19 mouse cellular contexts compared by ENCODE assay signal in genomic region chr8:86204421-86205229, GRCm38 (mm10).
DNase-seq lines count a peak whose midpoint lies in the region; ATAC-seq and TF ChIP-seq lines count a peak whose summit lies in the region.
"Had no signal": no experiment of that assay in that cellular context is flagged by ENCODE, and none has a peak within 500 bp of the region (broad histone marks: within the 10 kb centered on the region; RNA-seq: fewer than 3 reads in every experiment).

No protein-coding gene starts in this region.

- DNase-seq in hindbrain, embryonic 11.5 days (ENCODE audit: low spot score): no peak
- DNase-seq in CH12.LX (ENCODE audit: extremely low read depth): no peak
- no peak for DNase-seq in MEL (ENCODE audit: low read depth, low spot score)
- peak; percentile 39 for DNase-seq in hindbrain, postnatal 0 days (ENCODE audit: low spot score)
- DNase-seq in liver, postnatal 0 days: no peak
- DNase-seq in spleen, postnatal 4 days (ENCODE audit: low spot score in 2 of 2): no peak
- DNase-seq: adrenal gland, postnatal 36 days; kidney, postnatal 14 days; layer of hippocampus, adult 9-11 months; liver; lung, adult 2 months; right cerebral cortex, postnatal 25 days had no signal

- no peaks in the 10 kb centered on the region for H3K9me3 ChIP-seq in hindbrain, embryonic 13.5 days
- no peaks in the 10 kb centered on the region for H3K9me3 ChIP-seq in hindbrain, embryonic 11.5 days (ENCODE audit: control insufficient read depth, low read length)
- H3K9me3 ChIP-seq in CH12.LX (replicated peaks; ENCODE audit: low read length): no peaks in the 10 kb centered on the region
- H3K9me3 ChIP-seq in MEL (replicated peaks; ENCODE audit: insufficient read depth, low read length): no peaks in the 10 kb centered on the region
- H3K9me3 ChIP-seq in hindbrain, postnatal 0 days (ENCODE audit: low read length): no peaks in the 10 kb centered on the region
- H3K9me3 ChIP-seq in liver, postnatal 0 days (ENCODE audit: low read length): no peaks in the 10 kb centered on the region
- H3K9me3 ChIP-seq: embryonic facial prominence, embryonic 10.5 days had no signal

- WGBS in hindbrain, embryonic 13.5 days: 30% methylated on average over 6 of the region's 6 CpGs
- WGBS in hindbrain, embryonic 11.5 days: 57% methylated on average over 6 of the region's 6 CpGs
- WGBS in hindbrain, postnatal 0 days: 19% methylated on average over 6 of the region's 6 CpGs
- WGBS in liver, postnatal 0 days (ENCODE audit: insufficient replicate concordance): 68% methylated on average over 6 of the region's 6 CpGs

- ATAC-seq in hindbrain, embryonic 13.5 days (ENCODE audit: low FRiP score): peak; percentile 75
- no peak for ATAC-seq in hindbrain, embryonic 11.5 days (ENCODE audit: low FRiP score)
- ATAC-seq in hindbrain, postnatal 0 days: no peak
- ATAC-seq in liver, postnatal 0 days: no peak
- ATAC-seq: CD4-positive, CD25-positive, alpha-beta regulatory T cell, adult 4 months; forebrain, embryonic 16.5 days; inflammation-experienced regulatory T-cells, adult 6 months had no signal

- no peaks in the 10 kb centered on the region; the same call in 1 of the 2 replicates for H3K27me3 ChIP-seq in hindbrain, embryonic 13.5 days
- H3K27me3 ChIP-seq in hindbrain, embryonic 11.5 days (ENCODE audit: control insufficient read depth, insufficient read depth, low read length): no peaks in the 10 kb centered on the region
- H3K27me3 ChIP-seq in CH12.LX (replicated peaks) (no peaks in the 10 kb centered on the region), MEL (ENCODE audit: control insufficient read depth in 1 of 2, insufficient read depth in 2 of 2, low read length in 2 of 2) (no peaks in the 10 kb centered on the region; a peak in 1 of 4 replicates)
- H3K27me3 ChIP-seq in hindbrain, postnatal 0 days (ENCODE audit: insufficient read depth, low read length): no peaks in the 10 kb centered on the region
- no peaks in the 10 kb centered on the region for H3K27me3 ChIP-seq in liver, postnatal 0 days (ENCODE audit: insufficient read depth, low read length)

- H3K36me3 ChIP-seq in hindbrain, embryonic 13.5 days: no peaks in the 10 kb centered on the region
- H3K36me3 ChIP-seq in hindbrain, embryonic 11.5 days (ENCODE audit: control insufficient read depth, insufficient read depth, low read length): no peaks in the 10 kb centered on the region
- no peaks in the 10 kb centered on the region for H3K36me3 ChIP-seq in CH12.LX (replicated peaks in 1 of 2; ENCODE audit: control insufficient read depth in 1 of 2, insufficient read depth in 1 of 2, low read length in 1 of 2)
- no peaks in the 10 kb centered on the region for H3K36me3 ChIP-seq in MEL (ENCODE audit: control insufficient read depth in 1 of 2, insufficient read depth in 2 of 2, low read length in 2 of 2)
- no peaks in the 10 kb centered on the region for H3K36me3 ChIP-seq in hindbrain, postnatal 0 days (ENCODE audit: insufficient read depth, low read length)
- no peaks in the 10 kb centered on the region for H3K36me3 ChIP-seq in liver, postnatal 0 days (replicated peaks; ENCODE audit: insufficient read depth, low read length)
- H3K36me3 ChIP-seq: embryonic facial prominence, embryonic 10.5 days had no signal

- TF ChIP-seq CTCF in CH12.LX (conservative IDR thresholded peaks at IDR 0.05 in 1 of 2, IDR thresholded peaks at IDR 0.05 in 1 of 2; ENCODE audit: low read depth in 2 of 2, low read length in 2 of 2) (peak in 1 of 2 experiments; percentile 10; a peak in 1 of 4 replicates), MEL (IDR thresholded peaks at IDR 0.05 in 2 of 3, conservative IDR thresholded peaks at IDR 0.05 in 1 of 3; ENCODE audit: control insufficient read depth in 1 of 3, insufficient read depth in 1 of 3, low read depth in 2 of 3, low read length in 3 of 3, poor library complexity in 1 of 3, severe bottlenecking in 1 of 3) (no peak)
- TF ChIP-seq CTCF in hindbrain, postnatal 0 days (IDR thresholded peaks at IDR 0.05; ENCODE audit: low read depth): peak; percentile 49
- TF ChIP-seq CTCF in liver, postnatal 0 days (IDR thresholded peaks at IDR 0.05; ENCODE audit: low read depth): no peak

- H3K9ac ChIP-seq in hindbrain, embryonic 13.5 days: no peak overlapping the region
- H3K9ac ChIP-seq in hindbrain, embryonic 11.5 days (ENCODE audit: low read depth, low read length): no peak overlapping the region
- H3K9ac ChIP-seq in CH12.LX (ENCODE audit: insufficient read depth, low read depth) (no peak overlapping the region), MEL (ENCODE audit: control insufficient read depth, low read depth, low read length, poor library complexity, severe bottlenecking) (no peak overlapping the region)
- no peak overlapping the region for H3K9ac ChIP-seq in hindbrain, postnatal 0 days (replicated peaks; ENCODE audit: low read length)
- H3K9ac ChIP-seq in liver, postnatal 0 days (replicated peaks): no peak overlapping the region

- dilution Hi-C loops in CH12.LX (cut with MboI; ENCODE audit: extremely low pct_ligation_motif_present, extremely low pct_unique_long_range_greater_than_20kb, low sequenced_read_pairs): no loop called here

- no peaks in the 10 kb centered on the region for H3K79me2 ChIP-seq in CH12.LX (replicated peaks; ENCODE audit: control insufficient read depth, extremely low read depth, insufficient read depth, poor library complexity, severe bottlenecking)
- no peaks in the 10 kb centered on the region for H3K79me2 ChIP-seq in MEL (ENCODE audit: control insufficient read depth, insufficient read depth, low read length, poor library complexity)

- TF ChIP-seq RAD21 in CH12.LX (IDR thresholded peaks at IDR 0.05; ENCODE audit: low read depth, low read length): peak; percentile 10
- TF ChIP-seq RAD21 in MEL (IDR thresholded peaks at IDR 0.05; ENCODE audit: low read depth, low read length): peak; percentile 1; the same call in 1 of the 2 replicates

- in situ Hi-C loops in CH12.LX (cut with MboI; ENCODE audit: low pct_ligation_motif_present, low pct_unique_long_range_greater_than_20kb, low sequenced_read_pairs): no loop called here

- peak overlapping the region; percentile 80 for H3K27ac ChIP-seq in hindbrain, embryonic 13.5 days
- no peak overlapping the region for H3K27ac ChIP-seq in hindbrain, embryonic 11.5 days (ENCODE audit: low read depth, low read length)
- H3K27ac ChIP-seq in CH12.LX (ENCODE audit: insufficient read depth, low read depth) (no peak overlapping the region), MEL (ENCODE audit: control insufficient read depth, low read depth, low read length) (no peak overlapping the region)
- H3K27ac ChIP-seq in hindbrain, postnatal 0 days: no peak overlapping the region
- no peak overlapping the region for H3K27ac ChIP-seq in liver, postnatal 0 days (ENCODE audit: low read depth)
- H3K27ac ChIP-seq: embryonic facial prominence, embryonic 10.5 days; macrophage had no signal

- TF ChIP-seq POLR2A in CH12.LX (IDR thresholded peaks at IDR 0.05; ENCODE audit: low read depth, low read length) (no peak), MEL (IDR thresholded peaks at IDR 0.05; ENCODE audit: control insufficient read depth in 1 of 2, insufficient read depth in 1 of 2, low read depth in 1 of 2, low read length in 2 of 2, poor library complexity in 1 of 2) (no peak)

- TF ChIP-seq EP300 in CH12.LX (IDR thresholded peaks at IDR 0.05; ENCODE audit: low read length): no peak
- no peak for TF ChIP-seq EP300 in MEL (IDR thresholded peaks at IDR 0.05; ENCODE audit: low read depth in 1 of 2, low read length in 2 of 2)
- TF ChIP-seq EP300 in liver, postnatal 0 days (IDR thresholded peaks at IDR 0.05; ENCODE audit: low read depth): no peak

- peaks cover 20% of the 10 kb centered on the region for H3K4me1 ChIP-seq in hindbrain, embryonic 13.5 days (replicated peaks)
- H3K4me1 ChIP-seq in hindbrain, embryonic 11.5 days (replicated peaks; ENCODE audit: control insufficient read depth, insufficient read depth, low read length): peaks cover 2% of the 10 kb centered on the region; the same call in 1 of the 2 replicates
- H3K4me1 ChIP-seq in CH12.LX (ENCODE audit: control insufficient read depth in 1 of 2, insufficient read depth in 2 of 2) (peaks cover 0 to 2% of the 10 kb centered on the region in 2 experiments; a peak in 2 of 4 replicates), MEL (ENCODE audit: control insufficient read depth in 1 of 2, insufficient read depth in 2 of 2, low read length in 2 of 2) (no peaks in the 10 kb centered on the region)
- H3K4me1 ChIP-seq in hindbrain, postnatal 0 days (ENCODE audit: insufficient read depth, low read length): 0 out of 2 replicates have a peak, but pooled peaks cover 4% of the 10 kb centered on the region
- no peaks in the 10 kb centered on the region for H3K4me1 ChIP-seq in liver, postnatal 0 days (ENCODE audit: insufficient read depth)

- H3K4me2 ChIP-seq in hindbrain, embryonic 13.5 days: no peak overlapping the region
- no peak overlapping the region for H3K4me2 ChIP-seq in hindbrain, embryonic 11.5 days (replicated peaks; ENCODE audit: low read depth, low read length)
- no peak overlapping the region for H3K4me2 ChIP-seq in CH12.LX (ENCODE audit: insufficient read depth, low read depth, poor library complexity, severe bottlenecking)
- H3K4me2 ChIP-seq in hindbrain, postnatal 0 days (ENCODE audit: low read depth, low read length): no peak overlapping the region
- H3K4me2 ChIP-seq in liver, postnatal 0 days (ENCODE audit: low read depth, low read length): no peak overlapping the region

- no peak overlapping the region for H3K4me3 ChIP-seq in hindbrain, embryonic 13.5 days
- no peak overlapping the region for H3K4me3 ChIP-seq in hindbrain, embryonic 11.5 days (ENCODE audit: low read depth, low read length)
- no peak overlapping the region for H3K4me3 ChIP-seq in CH12.LX (replicated peaks in 1 of 3; ENCODE audit: low read depth in 2 of 3, low read length in 2 of 3, poor library complexity in 1 of 3)
- H3K4me3 ChIP-seq in MEL (ENCODE audit: control insufficient read depth in 1 of 2, insufficient read depth in 1 of 2, low read depth in 2 of 2, low read length in 2 of 2): no peak overlapping the region
- no peak overlapping the region for H3K4me3 ChIP-seq in hindbrain, postnatal 0 days (ENCODE audit: low read length)
- no peak overlapping the region for H3K4me3 ChIP-seq in liver, postnatal 0 days (ENCODE audit: low read depth, low read length)
- H3K4me3 ChIP-seq: embryonic facial prominence, embryonic 10.5 days; erythroblast, embryonic 14.5 days had no signal

TF ChIP-seq in CH12.LX, 34 proteins besides CTCF, POLR2A, EP300 and RAD21 (continues in another document):
- no peak for TF ChIP-seq SMC3 (IDR thresholded peaks at IDR 0.05; ENCODE audit: low read depth, low read length)
- no peak for TF ChIP-seq BHLHE40 (IDR thresholded peaks at IDR 0.05; ENCODE audit: low read depth, low read length)
- no peak for TF ChIP-seq POLR2AphosphoS2 (IDR thresholded peaks at IDR 0.05; ENCODE audit: low read depth, low read length)
- no peak for TF ChIP-seq JUN (IDR thresholded peaks at IDR 0.05; ENCODE audit: insufficient read depth, low read depth, low read length)

TF ChIP-seq in MEL, 35 proteins besides CTCF, POLR2A, EP300 and RAD21 (continues in another document):
- TF ChIP-seq TBP (IDR thresholded peaks at IDR 0.05; ENCODE audit: low read depth, low read length) (no peak), ZC3H11A (IDR thresholded peaks at IDR 0.05; ENCODE audit: low read depth, low read length) (no peak), MAX (IDR thresholded peaks at IDR 0.05; ENCODE audit: low read length) (no peak), USF1 (IDR thresholded peaks at IDR 0.05; ENCODE audit: low read depth, low read length) (no peak), MXI1 (IDR thresholded peaks at IDR 0.05; ENCODE audit: low read depth, low read length) (no peak)
